Mouse (Mus musculus): ENCODE measurements around the gene Oxtr.

The Oxtr gene

GRCm38 (mm10) chr6:112484316-112484715 is 5.4 kb downstream of the Oxtr start:
- DNase-seq = peak; percentile 26

GRCm38 (mm10) chr6:112479861-112480260 is 9.9 kb downstream of the Oxtr start:
- no peak for DNase-seq

GRCm38 (mm10) chr6:112471644-112472043 is 18.1 kb downstream of the Oxtr start:
- DNase-seq = no peak

- DNase-seq = no peak
Observed at GRCm38 (mm10) chr6:112466001-112466400, 23.7 kb downstream of the Oxtr start.

- DNase-seq = no peak
Observed at GRCm38 (mm10) chr6:112465441-112465840, 24.3 kb downstream of the Oxtr start.

- no peak for DNase-seq
Observed at GRCm38 (mm10) chr6:112463331-112463730, 26.4 kb downstream of the Oxtr start.

GRCm38 (mm10) chr6:112461459-112461858 is 28.3 kb downstream of the Oxtr start:
- DNase-seq = no peak

- DNase-seq = no peak
Observed at GRCm38 (mm10) chr6:112459341-112459749, 30.4 kb downstream of the Oxtr start, which contains the start of gene Cav3. Cav3 (plus strand) TSS chr6:112459505.

GRCm38 (mm10) chr6:112445675-112446074 is 44.1 kb downstream of the Oxtr start:
- no peak for DNase-seq

GRCm38 (mm10) chr6:112426018-112426732 is 63.6 kb downstream of the Oxtr start:
- DNase-seq = no peak

GRCm38 (mm10) chr6:112423746-112424501 is 65.8 kb downstream of the Oxtr start:
- no peak for DNase-seq

Measured in thymus, postnatal 14 days (tissue).